Mouse (Mus musculus): ENCODE measurements around the gene Plpp7.

The Plpp7 gene

GRCm38 (mm10) chr2:32068811-32069607 is 26.3 kb upstream of the Plpp7 start:
- no peak for DNase-seq (ENCODE audit: low spot score in 2 of 2)

GRCm38 (mm10) chr2:32070747-32071146 is 24.6 kb upstream of the Plpp7 start:
- DNase-seq (ENCODE audit: low spot score in 2 of 2) = no peak

- no peak for DNase-seq (ENCODE audit: low spot score in 2 of 2)
Observed at GRCm38 (mm10) chr2:32074404-32074803, 20.9 kb upstream of the Plpp7 start.

GRCm38 (mm10) chr2:32075368-32075767 is 20.0 kb upstream of the Plpp7 start:
- no peak for DNase-seq (ENCODE audit: low spot score in 2 of 2)

- no peak for DNase-seq (ENCODE audit: low spot score in 2 of 2)
Observed at GRCm38 (mm10) chr2:32077744-32078143, 17.6 kb upstream of the Plpp7 start.

- no peak for DNase-seq (ENCODE audit: low spot score in 2 of 2)
Observed at GRCm38 (mm10) chr2:32078522-32078921, 16.8 kb upstream of the Plpp7 start.

- DNase-seq (ENCODE audit: low spot score in 2 of 2) = no peak
Observed at GRCm38 (mm10) chr2:32079191-32079725, 16.1 kb upstream of the Plpp7 start.

GRCm38 (mm10) chr2:32080681-32081080 is 14.6 kb upstream of the Plpp7 start:
- no peak for DNase-seq (ENCODE audit: low spot score in 2 of 2)

GRCm38 (mm10) chr2:32081296-32081929 is 13.9 kb upstream of the Plpp7 start:
- no peak for DNase-seq (ENCODE audit: low spot score in 2 of 2)

- DNase-seq (ENCODE audit: low spot score in 2 of 2) = no peak
Observed at GRCm38 (mm10) chr2:32082229-32082628, 13.1 kb upstream of the Plpp7 start.

GRCm38 (mm10) chr2:32083159-32084011 is 11.9 kb upstream of the Plpp7 start:
- no peak for DNase-seq (ENCODE audit: low spot score in 2 of 2)

GRCm38 (mm10) chr2:32084111-32084871 is 11.0 kb upstream of the Plpp7 start, which contains the start of gene Fam78a:
Fam78a (minus strand) TSS chr2:32084857.
- peak; percentile 38 to 55 for DNase-seq (ENCODE audit: low spot score in 2 of 2)

- DNase-seq (ENCODE audit: low spot score in 2 of 2) = no peak
Observed at GRCm38 (mm10) chr2:32084872-32085199, 10.5 kb upstream of the Plpp7 start.

- DNase-seq (ENCODE audit: low spot score in 2 of 2) = no peak
Observed at GRCm38 (mm10) chr2:32085231-32085630, 10.1 kb upstream of the Plpp7 start.

- DNase-seq (ENCODE audit: low spot score in 2 of 2) = no peak
Observed at GRCm38 (mm10) chr2:32087606-32088005, 7.7 kb upstream of the Plpp7 start.

- DNase-seq (ENCODE audit: low spot score in 2 of 2) = peak; percentile 62 to 77
Observed at GRCm38 (mm10) chr2:32088372-32088981, 6.9 kb upstream of the Plpp7 start.

- no peak for DNase-seq (ENCODE audit: low spot score in 2 of 2)
Observed at GRCm38 (mm10) chr2:32089606-32090005, 5.7 kb upstream of the Plpp7 start.

- DNase-seq (ENCODE audit: low spot score in 2 of 2) = no peak
Observed at GRCm38 (mm10) chr2:32090145-32090544, 5.2 kb upstream of the Plpp7 start.

GRCm38 (mm10) chr2:32091956-32092355 is 3.4 kb upstream of the Plpp7 start:
- DNase-seq (ENCODE audit: low spot score in 2 of 2) = no peak

- no peak for DNase-seq (ENCODE audit: low spot score in 2 of 2)
Observed at GRCm38 (mm10) chr2:32094001-32094707, 1.2 kb upstream of the Plpp7 start.

- DNase-seq (ENCODE audit: low spot score in 2 of 2) = no peak
Observed at GRCm38 (mm10) chr2:32096122-32096420, 743 bp downstream of the Plpp7 start.

All from right cerebral cortex, postnatal 36 days (tissue).